Mouse (Mus musculus) cerebellum, adult 2 months (tissue): Measurements from ENCODE around the gene Cyp2u1. TPM values are rescaled to one million over a fixed set of nuclear protein-coding genes. Genes with fewer than 3 reads are reported as not detected.

Source experiments
- DNase-seq, 2 experiments: peaks; one replicate each; pipeline ENCODE4 v3.0.0; 2021
- H3K27ac ChIP-seq: fragments of 200-500 bp; 2 replicates; pipeline ENCODE4 v1.5.1; 2012; ENCODE audit warnings: low read length, control low read depth, inconsistent platforms; ENCODE audit not compliant: insufficient read depth
- H3K27me3 ChIP-seq: fragments of 200-500 bp; 2 replicates; pipeline ENCODE4 v1.6.1; 2012; ENCODE audit warnings: inconsistent platforms, mild to moderate bottlenecking, low read length, moderate library complexity; ENCODE audit not compliant: control insufficient read depth, insufficient read depth
- H3K4me1 ChIP-seq: fragments of 200-500 bp; 2 replicates; pipeline ENCODE4 v1.6.1; 2011; ENCODE audit warnings: low read length; ENCODE audit not compliant: control insufficient read depth, insufficient read depth
- H3K4me3 ChIP-seq: fragments of 200-500 bp; replicated peaks from 2 replicates; pipeline ENCODE3; 2011; ENCODE audit warnings: mild to moderate bottlenecking, low read depth, low read length, control low read depth; ENCODE audit not compliant: insufficient read depth
- CTCF ChIP-seq: fragments of 200-500 bp; IDR thresholded peaks from 2 replicates; pipeline ENCODE4 v1.5.1; 2011; ENCODE audit warnings: low read depth, mild to moderate bottlenecking, control low read depth, low read length, moderate library complexity, borderline replicate concordance; ENCODE audit not compliant: insufficient read depth
- POLR2A ChIP-seq: fragments of 200-500 bp; IDR thresholded peaks from 2 replicates; pipeline ENCODE4 v1.6.1; 2011; ENCODE audit warnings: low read length, control low read depth, borderline replicate concordance; ENCODE audit not compliant: insufficient read depth
- WGBS: fragments of 180-500 bp; shearing (Covaris S2); methylation state at CpG from one replicate; pipeline ENCODE4 v1.1.7; 2018; 5-methylcytosine and 5-hydroxymethylcytosine counted together
- polyA plus RNA-seq: library from polyadenylated mRNA; depleted of rRNA; stranded (reverse); fragments of >200 nt; gene quantifications from 2 replicates; pipeline ENCODE4 v1.2.3, GENCODE M21; 2012; rRNA removed

The Cyp2u1 gene
- polyA plus RNA-seq = 13.1 and 13.8 TPM in 2 replicates

DNA sequence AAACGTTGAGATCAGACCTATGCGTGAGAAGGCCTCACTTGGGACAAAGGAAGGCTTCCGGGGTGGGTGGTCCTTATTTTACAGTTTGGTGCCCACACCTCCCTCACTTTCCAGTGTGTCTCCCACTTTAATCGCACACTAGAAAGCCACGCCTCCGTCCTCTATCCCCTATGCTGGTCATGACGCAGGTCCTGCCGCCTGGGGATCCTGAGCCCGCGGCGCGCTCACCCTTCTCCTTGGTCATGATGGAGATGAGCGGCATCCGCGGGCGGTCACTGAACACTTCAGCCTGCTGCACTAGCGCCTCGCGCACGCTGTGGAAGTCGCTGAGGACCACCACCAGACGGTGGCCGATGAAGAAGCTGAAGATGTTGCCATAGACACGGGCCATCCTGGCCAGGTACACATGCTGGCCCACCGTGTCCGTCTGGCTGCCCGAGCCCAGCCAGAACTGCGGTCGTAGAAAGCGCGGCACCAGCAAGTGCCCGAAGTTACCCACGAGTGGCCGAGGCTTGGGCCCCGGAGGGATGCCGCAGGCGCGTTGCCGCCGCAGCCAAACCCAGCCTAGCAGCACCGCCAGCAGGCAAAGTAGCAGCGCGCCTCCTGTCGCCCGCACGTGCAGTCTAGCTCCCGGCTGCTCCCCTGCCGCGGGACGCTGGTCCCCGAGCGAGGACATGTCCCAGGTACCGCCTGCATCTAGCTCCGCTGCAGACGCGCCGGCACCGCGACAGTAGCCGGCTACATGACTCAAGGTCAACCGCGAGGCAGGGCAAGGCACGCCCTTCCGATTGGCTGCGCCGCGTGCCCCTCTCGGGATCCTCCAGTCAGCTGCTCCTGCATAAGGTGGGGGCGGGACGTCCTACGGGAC lies at the start of gene Cyp2u1:
Gene Cyp2u1, minus strand, starts transcription at position 776 of the 868 bp plus-strand sequence.
- Histone ChIP-seq H3K4me1 (peaks cover 9% of the 10 kb centered on the region), H3K4me3 (peak within 1 kb of the TSS; percentile 76), H3K27me3 (no peaks in the 10 kb centered on the region), H3K27ac (peak within 1 kb of the TSS; percentile 86)
- TF ChIP-seq POLR2A (peak; percentile 94), CTCF (no peak)
- WGBS = under 1% methylated on average over 71 of the region's 71 CpGs
- peak; percentile 94 to 96 for DNase-seq

DNA sequence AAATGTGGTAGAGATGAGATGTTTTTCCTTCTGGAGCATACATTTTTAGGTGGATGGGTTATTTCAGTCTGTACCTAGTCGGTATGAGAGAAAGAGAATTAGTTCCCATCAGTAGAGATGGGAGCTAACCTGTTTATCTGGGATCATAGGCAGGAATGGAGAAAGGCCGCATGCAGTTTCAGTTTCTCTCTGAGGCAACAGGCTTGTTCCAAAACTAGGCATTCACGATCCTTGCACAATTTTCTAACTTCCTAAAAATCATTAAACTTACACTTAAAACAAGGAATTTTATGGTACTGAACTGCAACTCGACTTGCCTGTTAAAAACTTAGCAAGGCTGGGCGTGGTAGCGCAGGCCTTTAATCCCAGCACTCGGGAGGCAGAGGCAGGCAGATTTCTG lies 47.5 kb upstream of the Cyp2u1 start:
- 90% methylated on average over 7 of the region's 7 CpGs for WGBS
- no peaks in the 10 kb centered on the region for H3K4me1 ChIP-seq
- DNase-seq = no peak
- H3K27ac ChIP-seq = no peak overlapping the region
- TF ChIP-seq POLR2A = no peak
- no peak for TF ChIP-seq CTCF
- H3K27me3 ChIP-seq = no peaks in the 10 kb centered on the region
- no peak overlapping the region for H3K4me3 ChIP-seq

DNA sequence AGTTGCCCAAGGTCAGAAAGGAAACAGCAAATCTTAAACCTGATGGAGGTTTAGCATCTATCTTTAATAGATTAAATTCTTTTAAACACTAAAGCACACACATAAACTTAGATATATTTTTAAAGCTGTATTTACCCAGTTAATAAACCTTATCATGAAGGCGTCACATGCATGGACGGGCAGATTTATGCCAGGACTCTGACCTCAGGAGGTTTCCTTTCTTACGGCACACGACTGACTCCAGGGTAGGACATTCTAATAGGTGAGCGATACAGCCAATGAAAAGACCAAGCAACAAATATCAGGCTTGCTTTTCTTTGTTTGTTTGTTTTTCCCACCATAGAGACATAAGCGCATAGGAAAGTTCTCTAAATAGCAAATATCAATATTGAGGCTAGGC lies 46.0 kb upstream of the Cyp2u1 start:
- DNase-seq = no peak

DNA sequence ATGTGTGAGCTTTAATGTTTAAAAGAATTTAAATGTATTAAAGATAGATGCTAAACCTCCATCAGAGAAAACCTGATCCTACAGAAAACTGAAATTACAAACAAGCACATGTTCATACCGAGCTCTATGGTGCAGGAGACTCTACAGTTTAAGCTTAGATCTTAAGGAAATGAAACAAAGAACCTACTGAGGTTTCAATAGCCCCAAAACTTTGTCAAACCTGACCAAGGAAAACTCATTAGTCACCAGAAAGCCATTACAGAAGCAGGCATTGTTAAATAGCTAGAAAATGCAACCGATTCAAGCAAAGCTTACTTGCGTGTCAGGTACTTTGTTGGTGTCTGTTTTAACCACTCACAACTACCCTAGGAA lies 45.5 kb upstream of the Cyp2u1 start:
- no peak overlapping the region for H3K4me3 ChIP-seq
- WGBS = 90% methylated on average over 3 of the region's 3 CpGs
- TF ChIP-seq POLR2A = no peak
- no peak for TF ChIP-seq CTCF

More for the DNA sequence above, 46.0 kb upstream of the Cyp2u1 start:
- WGBS = 84% methylated on average over 6 of the region's 6 CpGs
- no peaks in the 10 kb centered on the region for H3K4me1 ChIP-seq
- H3K4me3 ChIP-seq = no peak overlapping the region
- H3K27ac ChIP-seq = no peak overlapping the region
- no peak for TF ChIP-seq POLR2A
- no peak for TF ChIP-seq CTCF
- no peaks in the 10 kb centered on the region for H3K27me3 ChIP-seq

DNA sequence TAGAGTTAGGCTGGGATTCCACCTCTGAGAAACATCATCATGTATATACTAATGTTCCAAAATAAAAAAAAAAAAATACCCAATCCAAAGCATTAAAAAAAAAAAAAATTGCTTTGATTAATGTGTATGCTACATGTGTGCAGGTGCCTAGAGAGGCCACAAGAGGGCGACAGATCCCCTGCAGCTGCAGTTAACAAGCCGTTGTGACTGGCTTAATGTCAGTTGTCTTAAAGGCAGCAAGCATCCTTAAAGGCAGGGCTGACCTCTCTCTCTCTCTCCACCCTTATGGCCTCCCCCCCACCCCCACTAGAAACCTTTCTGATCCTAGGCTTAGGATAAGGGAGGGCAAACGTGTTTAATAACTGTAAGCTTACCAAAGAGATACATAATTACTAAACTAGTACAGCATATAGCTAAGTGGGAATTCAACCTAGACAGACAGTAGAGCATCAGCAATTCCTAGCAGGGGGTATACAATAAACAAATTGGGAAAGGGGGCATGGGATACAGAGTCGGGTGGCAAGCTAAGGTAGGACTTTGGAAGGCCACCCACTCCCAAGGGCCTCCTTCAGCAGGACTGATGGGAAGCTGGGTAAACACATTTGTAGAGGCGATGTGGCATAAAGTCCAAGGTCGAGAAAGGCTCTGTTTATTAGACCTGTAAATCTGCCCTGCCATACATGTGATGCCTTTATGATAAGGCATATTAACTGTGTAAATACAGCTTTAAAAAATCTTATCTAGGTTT lies 45.0 kb upstream of the Cyp2u1 start:
- 65% methylated on average over 6 of the region's 6 CpGs for WGBS
- DNase-seq = no peak
- no peaks in the 10 kb centered on the region for H3K27me3 ChIP-seq

More for the DNA sequence above, 45.5 kb upstream of the Cyp2u1 start:
- no peak overlapping the region for H3K27ac ChIP-seq
- H3K4me1 ChIP-seq = no peaks in the 10 kb centered on the region
- no peaks in the 10 kb centered on the region for H3K27me3 ChIP-seq
- no peak for DNase-seq

DNA sequence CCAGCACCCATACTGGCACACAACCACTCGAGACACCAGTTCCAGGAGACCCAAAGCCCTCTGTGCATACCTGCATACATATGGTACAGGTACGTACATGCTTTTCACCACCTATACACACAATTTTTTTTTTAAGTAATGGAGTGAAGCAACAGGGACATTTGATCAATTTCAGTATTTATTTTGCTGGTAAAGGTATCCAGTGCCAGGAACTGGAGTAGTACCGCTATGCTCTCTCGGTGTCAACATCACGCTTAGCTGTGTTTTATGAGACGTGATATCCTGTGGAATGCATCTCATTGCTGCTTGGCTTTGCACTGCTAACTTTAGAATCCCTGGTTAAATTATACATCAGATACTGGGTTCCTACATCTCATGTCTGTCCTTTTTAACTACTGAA lies 42.9 kb upstream of the Cyp2u1 start:
- no peaks in the 10 kb centered on the region for H3K4me1 ChIP-seq
- H3K27ac ChIP-seq = no peak overlapping the region
- no peak for DNase-seq
- TF ChIP-seq CTCF = no peak
- no peak for TF ChIP-seq POLR2A
- H3K27me3 ChIP-seq = no peaks in the 10 kb centered on the region
- 90% methylated on average over 6 of the region's 6 CpGs for WGBS
- no peak overlapping the region for H3K4me3 ChIP-seq

More for the DNA sequence above, 45.0 kb upstream of the Cyp2u1 start:
- Histone ChIP-seq H3K4me1 (no peaks in the 10 kb centered on the region), H3K4me3 (no peak overlapping the region), H3K27ac (no peak overlapping the region)
- TF ChIP-seq CTCF (peak; percentile 42), POLR2A (no peak)

DNA sequence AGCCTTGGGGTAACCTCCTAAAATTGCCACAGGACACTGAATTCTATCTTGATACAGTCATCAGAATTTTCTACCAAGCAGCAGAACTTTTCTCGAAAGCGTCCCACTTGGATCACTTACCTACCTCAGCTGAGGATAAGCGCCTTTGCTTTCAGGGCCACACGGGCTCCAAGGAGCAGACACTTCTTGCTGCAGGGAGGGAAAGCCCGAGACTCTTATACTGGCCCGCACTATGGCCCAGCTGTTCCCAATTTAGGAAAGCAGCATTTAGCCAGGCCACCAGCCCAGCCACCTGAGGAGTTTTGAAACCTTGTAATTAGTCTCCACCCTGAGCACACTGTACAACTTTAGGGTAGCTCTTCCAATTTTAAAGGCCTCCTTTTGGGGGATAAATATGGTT lies 40.3 kb upstream of the Cyp2u1 start:
- TF ChIP-seq CTCF = no peak
- TF ChIP-seq POLR2A = no peak
- 81% methylated on average over 6 of the region's 6 CpGs for WGBS
- no peak overlapping the region for H3K27ac ChIP-seq
- no peak for DNase-seq
- H3K4me1 ChIP-seq = no peaks in the 10 kb centered on the region
- H3K27me3 ChIP-seq = no peaks in the 10 kb centered on the region; the same call in 1 of the 2 replicates
- H3K4me3 ChIP-seq = no peak overlapping the region

DNA sequence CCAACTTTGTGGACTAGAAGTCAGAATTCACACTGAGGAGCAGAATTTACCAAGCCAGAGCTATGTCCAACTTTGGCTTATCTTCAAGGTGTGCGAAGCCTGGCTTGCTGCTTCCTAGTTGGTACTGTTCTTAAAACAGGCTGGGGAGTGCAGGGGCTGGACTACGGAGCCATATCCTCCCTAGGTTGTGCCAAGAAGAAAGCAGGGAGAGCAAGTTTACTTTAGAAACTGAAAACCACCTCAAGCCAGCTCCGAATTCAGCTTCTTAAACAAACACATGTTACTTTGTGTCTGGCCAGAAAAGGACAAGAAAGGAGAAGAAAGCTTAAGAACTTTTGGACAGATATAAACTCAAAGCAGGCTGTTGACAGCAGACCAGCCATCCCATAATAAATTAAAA lies 37.9 kb upstream of the Cyp2u1 start:
- Histone ChIP-seq H3K27me3 (no peaks in the 10 kb centered on the region; the same call in 1 of the 2 replicates), H3K4me1 (no peaks in the 10 kb centered on the region), H3K27ac (no peak overlapping the region), H3K4me3 (no peak overlapping the region)
- no peak for TF ChIP-seq POLR2A
- TF ChIP-seq CTCF = no peak
- DNase-seq = no peak
- 75% methylated on average over 3 of the region's 3 CpGs for WGBS
